Mouse (Mus musculus) liver, embryonic 14.5 days (tissue): ENCODE measurements around the gene Timm50. TPM values are rescaled to one million over a fixed set of nuclear protein-coding genes. Genes with fewer than 3 reads are reported as not detected.

Source experiments
- ATAC-seq: fragments of 200-750 bp; cut with Nextera tagmentation; 2 replicates; pipeline ENCODE4 v1.8.0; 2017; ENCODE audit warnings: moderate number of reproducible peaks, mild to moderate bottlenecking, moderate library complexity; ENCODE audit not compliant: insufficient read depth
- DNase-seq, 3 experiments: peaks; one replicate each; pipeline ENCODE4 v3.0.0-alpha.2; 2012 to 2013; ENCODE audit warnings: low read depth in 3 of 3, low spot score in 3 of 3
- H3K27ac ChIP-seq: fragments of 300-500 bp; sonication (generic); 2 replicates; pipeline ENCODE4 v1.5.1; 2014; ENCODE audit warnings: moderate library complexity, mild to moderate bottlenecking, control low read depth, inconsistent platforms
- H3K27me3 ChIP-seq: fragments of 300-500 bp; sonication (generic); 2 replicates; pipeline ENCODE4 v1.6.1; 2014; ENCODE audit warnings: mild to moderate bottlenecking, low read length, moderate library complexity; ENCODE audit not compliant: control insufficient read depth, insufficient read depth
- H3K36me3 ChIP-seq: fragments of 300-500 bp; sonication (generic); replicated peaks from 2 replicates; pipeline ENCODE4 v1.6.1; 2014; ENCODE audit warnings: low read depth; ENCODE audit not compliant: control insufficient read depth, insufficient read depth
- H3K4me1 ChIP-seq, 2 experiments: fragments of 200-500 bp in 1 of 2; fragments of 300-500 bp in 1 of 2; sonication (generic) in 1 of 2; replicated peaks; 2 replicates each; pipeline ENCODE4 v1.6.1; 2012 to 2014; ENCODE audit warnings: antibody characterized with exemption in 1 of 2, inconsistent platforms in 1 of 2, low read length in 1 of 2; ENCODE audit not compliant: control insufficient read depth in 2 of 2, insufficient read depth in 2 of 2
- H3K4me2 ChIP-seq: fragments of 300-500 bp; sonication (generic); 2 replicates; pipeline ENCODE4 v1.6.1; 2014; ENCODE audit warnings: low read depth, mild to moderate bottlenecking, control low read depth, moderate library complexity
- H3K4me3 ChIP-seq, 2 experiments: fragments of 200-500 bp in 1 of 2; fragments of 300-500 bp in 1 of 2; sonication (generic) in 1 of 2; 2 replicates each; pipeline ENCODE4 v1.5.1; 2012 to 2014; ENCODE audit warnings: low read depth in 2 of 2, low read length in 2 of 2, mild to moderate bottlenecking in 2 of 2, control low read depth in 1 of 2, inconsistent platforms in 1 of 2, moderate library complexity in 1 of 2; ENCODE audit not compliant: insufficient read depth in 1 of 2
- H3K9ac ChIP-seq: fragments of 300-500 bp; sonication (generic); replicated peaks from 2 replicates; pipeline ENCODE4 v1.6.1; 2014; ENCODE audit warnings: mild to moderate bottlenecking, control low read depth, moderate library complexity
- H3K9me3 ChIP-seq: fragments of 300-500 bp; sonication (generic); 2 replicates; pipeline ENCODE4 v1.6.1; 2016; ENCODE audit warnings: low read length, mixed read lengths; ENCODE audit not compliant: control insufficient read depth
- CTCF ChIP-seq: IDR thresholded peaks from 2 replicates; pipeline ENCODE4 v1.5.1; 2016; ENCODE audit warnings: antibody characterized with exemption, low read depth, control low read depth
- EP300 ChIP-seq: IDR thresholded peaks from 2 replicates; pipeline ENCODE4 v1.6.1; 2016; ENCODE audit warnings: antibody characterized with exemption, low read depth
- WGBS: fragments of 180-500 bp; shearing (Covaris S2); extraction: QIAGEN DNeasy Blood & Tissue Kit; methylation state at CpG from one replicate; pipeline ENCODE4 v1.1.7; 2014; ENCODE audit not compliant: insufficient replicate concordance; 5-methylcytosine and 5-hydroxymethylcytosine counted together
- polyA plus RNA-seq, 2 experiments: library from polyadenylated mRNA; depleted of rRNA in 1 of 2; stranded (reverse) in 1 of 2; unstranded in 1 of 2; fragments of >200 nt; fragmentation: Nextera tagmentation in 1 of 2; extraction: Ambion mirVana in 1 of 2; gene quantifications; 2 replicates each; pipeline versions ENCODE4 v1.2.1 to v1.2.3; 2012 to 2014

Timm50 gene
- polyA plus RNA-seq, 2 experiments, result 45.4 to 91.1 TPM

DNA sequence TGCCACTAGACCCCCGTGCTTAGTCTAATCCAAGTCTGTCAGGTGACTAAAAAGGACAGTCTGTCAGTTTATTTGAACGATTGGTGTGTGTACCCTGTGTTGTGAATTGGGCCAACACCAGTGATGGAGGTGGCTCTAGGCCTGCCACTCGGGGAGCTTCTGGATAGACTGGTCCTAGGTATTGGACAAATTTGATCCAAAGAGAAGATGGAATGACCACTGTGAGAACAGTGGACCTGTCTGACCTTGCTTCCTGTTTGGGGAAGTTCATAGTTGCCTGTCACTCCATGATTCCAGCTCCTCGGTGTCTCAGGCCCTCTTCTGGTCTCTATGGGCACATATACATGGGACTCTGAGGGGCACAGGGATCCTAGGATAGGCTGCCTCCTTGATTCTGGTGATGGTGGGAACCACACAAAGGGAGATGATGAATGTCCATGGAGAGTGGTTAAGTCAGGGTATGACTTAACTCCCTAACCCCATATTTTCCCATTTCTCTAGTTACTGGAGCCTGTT lies 39.9 kb upstream of the Timm50 start:
- DNase-seq (no peak), ATAC-seq (no peak)
- Histone ChIP-seq H3K27ac (peak overlapping the region; percentile 66), H3K4me2 (peak overlapping the region; percentile 90), H3K36me3 (peaks cover 34% of the 10 kb centered on the region), H3K4me1 (peaks cover 14 to 19% of the 10 kb centered on the region in 2 experiments), H3K9ac (peak overlapping the region; percentile 99), H3K27me3 (no peaks in the 10 kb centered on the region), H3K4me3 (peak overlapping the region; percentile 83 to 98), H3K9me3 (no peaks in the 10 kb centered on the region)
- 9% methylated on average over 4 of the region's 4 CpGs for WGBS
- no peak for TF ChIP-seq EP300
- TF ChIP-seq CTCF, result 0 out of 2 replicates have a peak, but pooled peaks have one; percentile 19

GRCm38 (mm10) chr7:28350155-28350883 lies 38.4 kb upstream of the Timm50 start, which contains the start of gene Rps16:
TSS of gene Rps16 (plus strand) at chr7:28350652.
- 1% methylated on average over 50 of the region's 50 CpGs for WGBS
- Histone ChIP-seq H3K36me3 (peaks cover 34% of the 10 kb centered on the region), H3K9me3 (no peaks in the 10 kb centered on the region), H3K4me3 (peak within 1 kb of the TSS; percentile 92 to 98), H3K4me2 (peak within 1 kb of the TSS; percentile 90), H3K27ac (peak within 1 kb of the TSS; percentile 68), H3K4me1 (peaks cover 14 to 19% of the 10 kb centered on the region in 2 experiments), H3K9ac (peak within 1 kb of the TSS; percentile 99), H3K27me3 (no peaks in the 10 kb centered on the region)
- TF ChIP-seq EP300, result no peak
- peak; percentile 20 for TF ChIP-seq CTCF
- ATAC-seq (peak; percentile 93), DNase-seq (peak; percentile 93 to 96 (median 95))

DNA sequence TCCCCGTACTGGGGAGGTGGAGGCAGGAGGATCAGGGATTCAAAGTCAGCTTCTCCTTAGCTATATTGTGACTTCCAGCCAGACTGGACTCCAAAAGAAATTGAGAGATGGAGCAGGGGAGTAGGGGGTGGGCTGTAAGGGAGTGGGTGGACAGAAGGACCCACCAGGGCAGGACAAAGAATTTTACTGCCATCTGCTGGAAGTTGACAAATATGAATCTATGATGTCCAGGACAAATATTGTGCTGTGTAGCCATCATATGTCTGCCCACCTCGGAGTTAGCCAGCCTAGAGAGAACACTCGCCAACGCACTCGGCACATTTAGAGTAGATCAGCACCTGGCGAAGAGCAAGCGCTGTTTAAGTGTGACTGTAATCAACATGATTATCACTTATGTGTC lies 36.7 kb upstream of the Timm50 start:
- H3K4me3 ChIP-seq, result no peak overlapping the region
- H3K27me3 ChIP-seq, result no peaks in the 10 kb centered on the region
- H3K27ac ChIP-seq, result no peak overlapping the region
- H3K9ac ChIP-seq, result no peak overlapping the region
- no peaks in the 10 kb centered on the region for H3K9me3 ChIP-seq
- no peak for TF ChIP-seq EP300
- 0 out of 2 replicates have a peak, but pooled peaks have one; percentile 18 for TF ChIP-seq CTCF
- no peak for ATAC-seq
- H3K36me3 ChIP-seq, result peaks cover 21% of the 10 kb centered on the region
- no peak overlapping the region for H3K4me2 ChIP-seq
- DNase-seq, result no peak
- H3K4me1 ChIP-seq, result peaks cover 14 to 22% of the 10 kb centered on the region in 2 experiments
- 76% methylated on average over 7 of the region's 7 CpGs for whole genome bisulfite sequencing

DNA sequence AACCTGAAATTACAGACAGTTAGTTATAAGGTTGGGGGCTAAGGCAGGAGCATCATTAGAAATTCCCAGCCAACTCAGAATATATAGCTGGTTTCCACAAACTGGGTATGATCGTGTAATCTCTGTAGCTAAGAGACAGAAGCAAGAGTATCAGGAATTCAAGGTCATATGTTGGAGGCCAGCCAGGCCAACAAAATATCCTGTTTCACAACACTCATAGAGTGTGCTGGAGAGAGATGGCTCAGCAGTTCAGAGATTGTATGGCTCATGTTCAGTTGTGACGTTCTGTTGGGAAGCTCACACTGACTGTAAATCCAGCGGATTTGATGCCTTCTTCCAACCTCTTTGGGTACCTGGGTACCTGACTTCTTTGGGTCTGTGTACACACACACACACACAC lies 35.9 kb upstream of the Timm50 start:
- DNase-seq (no peak), ATAC-seq (no peak)
- Histone ChIP-seq H3K4me2 (no peak overlapping the region), H3K4me3 (no peak overlapping the region), H3K9ac (no peak overlapping the region), H3K27me3 (no peaks in the 10 kb centered on the region), H3K27ac (no peak overlapping the region), H3K9me3 (no peaks in the 10 kb centered on the region), H3K4me1 (peaks cover 14 to 22% of the 10 kb centered on the region in 2 experiments), H3K36me3 (peaks cover 12% of the 10 kb centered on the region)
- TF ChIP-seq EP300 (no peak), CTCF (no peak)
- WGBS, result 66% methylated on average over 3 of the region's 3 CpGs

- TF ChIP-seq CTCF (peak; percentile 89), EP300 (no peak)
- H3K9ac ChIP-seq, result no peak overlapping the region
- H3K4me3 ChIP-seq, result no peak overlapping the region
- H3K27me3 ChIP-seq, result no peaks in the 10 kb centered on the region
- H3K36me3 ChIP-seq, result no peaks in the 10 kb centered on the region
- peak; percentile 60 to 64 (median 61) for DNase-seq
- WGBS, result 3% methylated on average over 4 of the region's 4 CpGs
- H3K4me1 ChIP-seq, result peaks cover 3 to 16% of the 10 kb centered on the region in 2 experiments
- ATAC-seq, result no peak
- no peaks in the 10 kb centered on the region for H3K9me3 ChIP-seq
- no peak overlapping the region for H3K4me2 ChIP-seq
- H3K27ac ChIP-seq, result no peak overlapping the region
Observed at GRCm38 (mm10) chr7:28344637-28345036, 32.8 kb upstream of the Timm50 start.
